7 mouse cellular contexts compared by ENCODE assay signal in genomic region chr14:32599290-32600041, GRCm38 (mm10). TPM values are rescaled to one million over a fixed set of nuclear protein-coding genes. Genes with fewer than 3 reads are reported as not detected.
DNase-seq lines count a peak whose midpoint lies in the region; ATAC-seq and TF ChIP-seq lines count a peak whose summit lies in the region.

TSS of gene Prrxl1 (plus strand) at chr14:32599407.

- peaks cover 6% of the 10 kb centered on the region; the same call in 1 of the 2 replicates for H3K4me1 ChIP-seq in lung, embryonic 15.5 days
- no peaks in the 10 kb centered on the region for H3K4me1 ChIP-seq in lung, adult 2 months (ENCODE audit: control insufficient read depth, insufficient read depth, low read length)
- peaks cover 32% of the 10 kb centered on the region for H3K4me1 ChIP-seq in embryonic facial prominence, embryonic 15.5 days
- no peaks in the 10 kb centered on the region; the same call in 1 of the 2 replicates for H3K4me1 ChIP-seq in intestine, postnatal 0 days (replicated peaks; ENCODE audit: control insufficient read depth, insufficient read depth, low read length)
- peaks cover 3% of the 10 kb centered on the region; the same call in 1 of the 2 replicates for H3K4me1 ChIP-seq in stomach, embryonic 16.5 days (ENCODE audit: control insufficient read depth, insufficient read depth, low read length)

- no peaks in the 10 kb centered on the region for H3K9me3 ChIP-seq in lung, embryonic 15.5 days
- no peaks in the 10 kb centered on the region for H3K9me3 ChIP-seq in embryonic facial prominence, embryonic 15.5 days (replicated peaks)
- no peaks in the 10 kb centered on the region for H3K9me3 ChIP-seq in intestine, postnatal 0 days (ENCODE audit: control insufficient read depth)
- no peaks in the 10 kb centered on the region for H3K9me3 ChIP-seq in stomach, embryonic 16.5 days (replicated peaks; ENCODE audit: control insufficient read depth, low read length)

- TF ChIP-seq POLR2A in lung, adult 2 months (IDR thresholded peaks at IDR 0.05; ENCODE audit: borderline replicate concordance, extremely low read depth, low read depth, low read length) = no peak

- peak within 1 kb of the TSS; percentile 38 for H3K4me2 ChIP-seq in lung, embryonic 15.5 days
- peak within 1 kb of the TSS; percentile 46 for H3K4me2 ChIP-seq in embryonic facial prominence, embryonic 15.5 days (replicated peaks)
- H3K4me2 ChIP-seq in intestine, postnatal 0 days (replicated peaks; ENCODE audit: low read depth) = peak within 1 kb of the TSS; percentile 40
- H3K4me2 ChIP-seq in stomach, embryonic 16.5 days (ENCODE audit: low read depth, low read length) = peak within 1 kb of the TSS; percentile 23

- H3K27me3 ChIP-seq in lung, embryonic 15.5 days = peaks cover 87% of the 10 kb centered on the region
- peaks cover 97% of the 10 kb centered on the region for H3K27me3 ChIP-seq in embryonic facial prominence, embryonic 15.5 days
- H3K27me3 ChIP-seq in intestine, postnatal 0 days (replicated peaks; ENCODE audit: control insufficient read depth, insufficient read depth, low read length) = peaks cover 73% of the 10 kb centered on the region
- H3K27me3 ChIP-seq in stomach, embryonic 16.5 days (ENCODE audit: control insufficient read depth, insufficient read depth, low read length) = peaks cover 76% of the 10 kb centered on the region

- no peak for DNase-seq in lung, adult 2 months
- no peak for DNase-seq in layer of hippocampus, adult 18-20 months (ENCODE audit: low spot score in 2 of 2)
- no peak for DNase-seq in right cerebral cortex, postnatal 4 days

- H3K9ac ChIP-seq in lung, embryonic 15.5 days = no peak within 1 kb of the TSS
- H3K9ac ChIP-seq in embryonic facial prominence, embryonic 15.5 days = no peak within 1 kb of the TSS
- H3K9ac ChIP-seq in intestine, postnatal 0 days (ENCODE audit: low read depth, low read length) = no peak within 1 kb of the TSS
- H3K9ac ChIP-seq in stomach, embryonic 16.5 days (ENCODE audit: low read length) = no peak within 1 kb of the TSS

- 2% methylated on average over 53 of the region's 53 CpGs for WGBS in lung, embryonic 15.5 days
- WGBS in lung, adult 2 months = 1% methylated on average over 53 of the region's 53 CpGs
- WGBS in embryonic facial prominence, embryonic 15.5 days = 1% methylated on average over 53 of the region's 53 CpGs
- WGBS in intestine, postnatal 0 days = 2% methylated on average over 53 of the region's 53 CpGs
- under 1% methylated on average over 53 of the region's 53 CpGs for WGBS in stomach, embryonic 16.5 days

- H3K27ac ChIP-seq in lung, embryonic 15.5 days = no peak within 1 kb of the TSS
- H3K27ac ChIP-seq in embryonic facial prominence, embryonic 15.5 days (replicated peaks) = no peak within 1 kb of the TSS
- no peak within 1 kb of the TSS for H3K27ac ChIP-seq in intestine, postnatal 0 days (ENCODE audit: low read depth, low read length)
- no peak within 1 kb of the TSS for H3K27ac ChIP-seq in stomach, embryonic 16.5 days (ENCODE audit: low read length)

- H3K36me3 ChIP-seq in lung, embryonic 15.5 days = no peaks in the 10 kb centered on the region
- H3K36me3 ChIP-seq in embryonic facial prominence, embryonic 15.5 days = no peaks in the 10 kb centered on the region
- H3K36me3 ChIP-seq in intestine, postnatal 0 days (ENCODE audit: control insufficient read depth, insufficient read depth) = no peaks in the 10 kb centered on the region
- no peaks in the 10 kb centered on the region for H3K36me3 ChIP-seq in stomach, embryonic 16.5 days (ENCODE audit: control insufficient read depth, insufficient read depth, low read length)

- 0 out of 2 replicates have a peak within 1 kb of the TSS, but pooled peaks have one; percentile 10 for H3K4me3 ChIP-seq in lung, embryonic 15.5 days
- no peak within 1 kb of the TSS for H3K4me3 ChIP-seq in lung, adult 2 months (replicated peaks; ENCODE audit: extremely low read depth, low read depth, low read length)
- H3K4me3 ChIP-seq in embryonic facial prominence, embryonic 15.5 days (replicated peaks) = peak within 1 kb of the TSS; percentile 32
- peak within 1 kb of the TSS; percentile 16 for H3K4me3 ChIP-seq in intestine, postnatal 0 days (ENCODE audit: low read depth, low read length)
- peak within 1 kb of the TSS; percentile 22 for H3K4me3 ChIP-seq in stomach, embryonic 16.5 days (replicated peaks; ENCODE audit: low read length)

- TF ChIP-seq CTCF in lung, adult 2 months (IDR thresholded peaks at IDR 0.05; ENCODE audit: insufficient read depth, low read length) = no peak
- TF ChIP-seq CTCF in intestine, postnatal 0 days (IDR thresholded peaks at IDR 0.05; ENCODE audit: low read depth) = no peak

- ATAC-seq in lung, embryonic 15.5 days (ENCODE audit: borderline replicate concordance, extremely low read depth, low FRiP score, low TSS enrichment) = no peak
- no peak for ATAC-seq in embryonic facial prominence, embryonic 15.5 days (ENCODE audit: insufficient number of reproducible peaks, low FRiP score, low TSS enrichment, low read depth)
- ATAC-seq in intestine, postnatal 0 days = no peak
- no peak for ATAC-seq in stomach, embryonic 16.5 days (ENCODE audit: insufficient read depth, low FRiP score)

RNA-seq across cellular contexts. Expression of gene Prrxl1, which starts in this region (rescaled TPM):
- polyA plus RNA-seq in lung, embryonic 15.5 days (2015; fragmentation: Nextera tagmentation; extraction: Ambion mirVana) = 0.10 and 0.25 TPM in 2 replicates
- polyA plus RNA-seq in lung, adult 2 months (2012; rRNA removed) = not detected in 2 replicates
- polyA plus RNA-seq in embryonic facial prominence, embryonic 15.5 days (2015; fragmentation: Nextera tagmentation; extraction: Ambion mirVana) = 1.5 and 2.1 TPM in 2 replicates
- polyA plus RNA-seq in intestine, postnatal 0 days (2015; fragmentation: Nextera tagmentation; extraction: Ambion mirVana) = 0.14 and 0.26 TPM in 2 replicates
- 0.46 and 0.70 TPM in 2 replicates for polyA plus RNA-seq in stomach, embryonic 16.5 days (2015; fragmentation: Nextera tagmentation; extraction: Ambion mirVana)
- total RNA-seq in layer of hippocampus, adult 18-20 months (2021) = under 1 TPM; 0.18 to 0.35 TPM
